Mouse (Mus musculus) MN1 (cell line): ENCODE results near the gene Cntf.
A peak's percentile ranks its signal among the peaks of the same experiment; 100 is the strongest.

ENCODE experiments used
- DNase-seq: peaks from one replicate; pipeline ENCODE4 v3.0.0-alpha.2; 2016; ENCODE audit warnings: low spot score

Gene Cntf

GRCm38 (mm10) chr19:12765308-12765707 lies at the start of gene Cntf:
TSS of gene Cntf (minus strand) at chr19:12765632.
- DNase-seq = no peak

- no peak for DNase-seq
Observed at GRCm38 (mm10) chr19:12813883-12814282, 48.5 kb upstream of the Cntf start.

DNA sequence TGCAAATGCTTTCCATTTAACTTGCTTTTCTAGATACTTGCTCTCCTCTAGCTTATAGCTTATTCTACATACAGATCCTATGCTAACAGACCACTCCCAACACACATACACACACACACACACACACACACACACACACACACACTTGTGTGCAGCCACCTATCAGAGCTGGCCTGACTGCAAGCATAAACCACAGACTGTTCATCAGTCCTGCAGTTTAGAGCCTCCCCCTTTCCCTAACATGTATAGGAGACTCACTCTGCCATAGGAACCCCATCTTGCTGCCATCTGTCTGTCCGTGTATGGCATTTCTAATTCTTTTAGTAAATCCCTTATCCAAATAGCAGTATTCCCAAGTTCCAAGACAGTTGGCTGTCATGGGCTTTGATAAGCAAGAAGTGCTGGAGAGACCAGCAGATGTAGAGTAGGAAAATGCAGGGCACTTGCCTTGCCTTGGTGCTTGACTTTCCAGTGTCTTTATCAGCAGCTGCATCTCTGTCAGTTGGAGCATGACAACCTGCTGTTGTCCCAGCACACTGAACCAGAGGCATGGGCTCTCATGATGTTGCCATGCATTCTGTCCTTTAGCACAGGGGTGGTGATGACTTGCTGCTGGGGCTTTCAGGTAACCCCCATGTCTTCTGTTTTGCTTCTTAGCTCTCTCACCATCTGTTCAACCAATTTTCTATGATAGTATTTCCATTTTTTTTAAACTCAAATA lies 47.4 kb upstream of the Cntf start:
- no peak for DNase-seq

GRCm38 (mm10) chr19:12806214-12806613 lies 40.8 kb upstream of the Cntf start:
- DNase-seq = no peak

DNA sequence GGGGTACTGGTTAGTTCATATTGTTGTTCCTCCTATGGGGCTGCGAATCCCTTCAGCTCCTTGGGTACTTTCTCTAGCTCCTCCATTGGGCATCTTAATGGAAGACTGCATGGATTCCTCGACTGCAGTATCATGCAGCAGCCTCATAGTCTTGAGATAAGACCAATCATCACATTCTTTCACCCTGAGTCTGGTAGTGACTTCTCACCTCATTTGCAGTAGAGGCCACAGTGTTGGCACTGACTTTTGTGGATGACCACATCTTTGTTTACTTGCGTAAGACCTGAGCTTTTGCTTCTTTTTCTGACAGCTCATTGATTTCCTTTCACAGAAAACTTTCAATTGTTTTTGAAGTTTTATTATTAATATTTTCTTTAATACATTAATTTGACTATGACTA lies 40.3 kb upstream of the Cntf start:
- DNase-seq = no peak

DNA sequence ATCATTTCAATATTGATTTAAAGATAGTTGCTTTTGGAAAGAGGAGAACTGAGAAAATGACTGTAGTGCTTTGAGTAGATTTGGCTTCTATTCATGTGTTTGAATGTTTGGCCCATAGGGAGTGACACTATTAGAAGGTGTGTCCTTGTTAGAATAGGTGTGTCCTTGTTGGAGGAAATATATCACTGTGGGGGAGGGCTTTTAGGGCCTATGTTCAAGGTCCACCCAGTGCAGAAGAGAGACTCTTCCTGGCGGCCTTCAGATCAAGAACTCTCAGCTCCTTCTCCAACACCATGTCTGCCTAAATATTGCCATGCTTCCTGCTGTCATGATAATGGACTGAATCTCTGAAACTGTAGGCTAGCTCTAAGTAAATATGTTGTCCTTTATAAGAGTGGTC lies 38.8 kb upstream of the Cntf start:
- DNase-seq = no peak

DNA sequence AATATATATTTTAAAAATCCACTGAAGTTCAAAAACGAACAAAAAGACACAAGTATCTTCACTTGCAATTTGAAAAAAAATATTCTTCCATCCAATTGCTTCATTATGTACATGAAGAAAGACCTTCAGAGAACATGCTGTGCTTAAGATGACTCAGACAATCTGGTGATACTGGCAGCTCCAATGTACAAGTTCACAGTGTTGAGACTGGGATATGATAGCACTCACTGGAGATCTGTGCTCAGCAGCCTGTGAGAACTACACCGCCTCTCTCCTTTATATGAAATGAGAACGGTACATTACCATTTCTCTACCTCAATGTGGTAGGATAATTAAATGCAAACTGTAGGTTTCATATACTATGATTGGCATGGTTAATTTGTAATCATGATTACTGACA lies 37.4 kb upstream of the Cntf start:
- DNase-seq = no peak

DNA sequence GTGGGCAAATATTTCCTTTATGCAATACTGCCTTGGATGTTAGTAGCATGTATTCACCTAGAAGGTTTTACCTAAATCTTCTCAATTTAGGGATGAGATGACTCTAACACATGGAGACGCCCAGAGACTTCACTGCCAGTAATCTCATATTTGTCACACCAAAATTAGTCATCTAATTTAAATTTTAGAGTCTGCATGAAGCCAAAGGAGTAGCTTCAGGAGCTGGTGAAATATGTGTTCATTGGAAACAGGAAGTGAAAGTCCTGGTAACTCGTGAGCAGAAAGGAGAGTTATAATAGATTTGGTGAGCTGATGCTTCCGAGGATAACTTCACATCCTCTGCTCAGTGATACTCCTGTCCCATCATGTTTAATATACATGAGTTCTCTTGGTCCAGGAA lies 35.6 kb upstream of the Cntf start:
- no peak for DNase-seq

- DNase-seq = no peak
Observed at GRCm38 (mm10) chr19:12800621-12801020, 35.2 kb upstream of the Cntf start.

- DNase-seq = no peak
Observed at GRCm38 (mm10) chr19:12799081-12799480, 33.6 kb upstream of the Cntf start.

- no peak for DNase-seq
Observed at GRCm38 (mm10) chr19:12798404-12798803, 33.0 kb upstream of the Cntf start.

- DNase-seq = peak; percentile 40
Observed at GRCm38 (mm10) chr19:12797071-12797470, 31.6 kb upstream of the Cntf start.

DNA sequence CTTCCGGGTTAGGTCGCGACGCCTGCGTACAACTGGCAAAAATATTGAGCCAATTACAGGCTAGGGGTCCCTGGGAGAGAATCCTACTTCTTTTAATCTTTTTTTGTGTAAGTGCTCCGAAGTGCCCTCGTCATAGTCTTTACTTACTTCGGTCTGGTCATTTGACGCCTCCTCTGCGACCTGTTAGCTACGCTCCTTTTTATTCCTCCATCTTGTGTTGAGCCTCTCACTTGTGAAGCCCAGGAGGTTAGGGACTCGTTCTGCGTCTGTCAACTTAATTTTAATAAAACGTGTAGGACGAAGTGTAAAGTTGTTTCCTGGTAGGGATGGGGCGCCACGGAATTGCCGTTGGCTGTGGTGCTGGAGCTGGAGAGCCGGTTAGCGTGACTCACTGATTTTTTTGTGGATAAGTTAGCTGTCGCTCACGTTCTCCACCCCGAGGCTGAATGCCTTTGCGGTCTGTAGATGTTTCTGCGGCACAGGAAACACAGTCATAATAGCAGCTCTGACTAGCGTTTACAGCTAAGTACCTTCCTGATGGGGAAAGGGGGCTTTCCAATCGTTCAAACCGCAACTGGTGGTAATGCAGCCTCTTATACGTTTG lies 31.0 kb upstream of the Cntf start:
- peak; percentile 70 for DNase-seq

- peak; percentile 96 for DNase-seq
Observed at GRCm38 (mm10) chr19:12795511-12796327, 30.3 kb upstream of the Cntf start, which contains the start of the genes Zfp91 and Lpxn. TSS of gene Zfp91 (minus strand) at chr19:12796126. TSS of gene Lpxn (plus strand) at chr19:12796193.

- no peak for DNase-seq
Observed at GRCm38 (mm10) chr19:12795110-12795509, 29.7 kb upstream of the Cntf start.

DNA sequence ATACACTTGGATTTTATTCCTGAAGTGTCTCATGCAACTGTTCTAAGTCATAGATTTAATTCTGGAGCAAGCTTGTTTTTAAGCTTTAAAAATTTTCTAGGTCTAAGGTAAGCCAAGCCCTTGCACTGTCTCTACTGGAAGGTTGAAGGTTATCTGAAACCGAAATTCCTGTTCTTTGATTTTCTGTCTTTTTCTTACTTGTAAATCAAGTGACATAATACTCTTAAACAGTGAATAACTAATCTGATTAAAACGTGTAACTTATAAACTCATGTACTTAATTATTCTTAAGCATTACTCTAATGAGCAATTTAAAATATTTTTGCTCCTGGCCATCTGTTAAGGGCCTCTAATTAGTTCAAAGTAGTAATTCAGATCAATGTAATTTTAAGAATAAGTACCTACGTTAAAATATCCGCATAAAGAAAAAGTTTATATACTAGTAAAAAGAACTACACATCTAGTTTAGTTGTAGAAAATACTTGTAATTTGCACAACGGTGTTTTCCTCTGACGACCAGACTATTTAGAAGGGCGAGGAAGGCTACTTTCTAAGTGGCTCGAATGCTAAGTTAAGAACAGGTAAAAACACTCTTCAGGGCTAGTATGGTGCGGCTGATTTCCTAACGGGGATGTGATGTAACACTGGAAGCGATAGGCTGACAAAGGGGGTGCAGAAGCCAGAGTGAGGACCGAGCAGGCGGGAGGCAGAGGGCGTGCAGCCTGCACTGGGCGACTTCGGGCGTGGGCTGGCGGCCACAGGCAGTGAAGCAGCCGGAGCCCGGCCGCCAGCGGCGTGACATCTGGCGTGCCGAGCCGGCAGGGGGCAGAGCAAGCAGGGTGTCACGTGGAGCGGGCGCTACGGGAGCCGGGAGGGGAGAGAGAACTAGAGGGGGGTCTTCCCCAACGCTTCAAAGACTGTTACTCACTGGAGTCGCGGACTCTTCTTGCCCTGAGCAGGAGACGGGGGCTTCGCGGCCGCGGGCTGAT lies 28.9 kb upstream of the Cntf start:
- DNase-seq = peak; percentile 89

- DNase-seq = no peak
Observed at GRCm38 (mm10) chr19:12792374-12792773, 26.9 kb upstream of the Cntf start.

DNA sequence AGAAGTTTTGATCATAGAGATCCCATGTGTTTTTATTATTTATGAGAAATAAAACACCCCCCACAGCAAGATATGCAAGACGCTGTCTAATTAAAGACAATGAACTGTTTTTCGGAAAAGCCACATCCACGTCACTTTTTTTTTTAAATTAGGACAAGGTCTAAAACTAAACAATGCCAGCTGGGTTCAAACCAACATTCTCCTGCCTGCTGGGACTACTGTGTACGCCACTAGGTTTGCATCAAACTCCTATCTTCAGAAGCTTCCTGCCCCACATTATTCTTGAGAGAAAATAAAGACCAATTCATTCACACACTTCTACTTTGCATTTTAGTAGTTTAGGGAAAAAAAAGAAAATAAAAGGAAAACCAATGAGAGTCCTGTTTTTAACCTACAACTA lies 22.3 kb upstream of the Cntf start:
- no peak for DNase-seq

DNA sequence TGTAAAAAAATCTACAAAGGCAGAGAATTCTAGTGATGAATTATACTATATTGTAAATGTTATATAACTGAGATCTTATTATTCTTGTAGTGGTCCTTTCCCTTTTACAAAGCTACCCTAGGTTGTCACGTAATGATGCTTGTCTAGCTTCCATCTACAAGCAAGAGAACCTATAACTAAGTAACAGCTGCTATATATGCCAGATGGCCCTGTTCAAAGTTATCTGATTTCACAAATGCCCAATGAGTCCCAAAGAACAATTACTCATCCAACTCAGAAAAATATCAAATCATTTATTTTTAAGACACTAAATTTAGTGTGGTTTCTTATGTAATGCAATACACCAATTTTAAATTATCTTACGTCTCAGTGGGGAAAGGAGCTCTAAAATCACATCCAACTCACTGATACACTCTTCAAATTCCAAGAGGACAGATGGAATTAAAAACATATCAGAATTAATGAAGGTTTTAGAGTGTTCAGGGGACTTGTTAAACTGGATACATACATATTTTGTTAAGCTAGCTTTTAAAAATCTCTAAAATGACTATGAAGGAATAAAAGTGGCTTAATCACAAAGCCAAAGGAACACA lies 21.5 kb upstream of the Cntf start:
- DNase-seq = peak; percentile 16

GRCm38 (mm10) chr19:12780437-12780836 lies 15.0 kb upstream of the Cntf start:
- DNase-seq = no peak

DNA sequence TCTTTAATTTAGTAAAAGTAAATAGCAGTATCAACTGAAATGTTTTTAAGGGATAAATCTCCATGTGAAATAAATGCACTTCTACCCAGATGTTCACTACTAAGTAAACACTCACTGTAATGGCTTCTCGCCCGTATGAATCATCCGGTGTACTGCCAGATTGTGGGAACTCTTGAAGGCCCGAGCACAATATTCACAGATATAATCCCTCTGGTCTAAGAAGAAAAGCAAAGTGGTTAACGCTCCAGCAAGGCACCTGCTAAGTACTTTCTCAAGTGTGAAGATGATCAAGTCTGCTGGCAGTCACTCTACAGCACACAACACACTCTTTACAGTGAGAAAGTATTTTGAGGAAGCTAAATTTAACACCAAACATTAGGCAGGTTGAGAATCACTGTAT lies 5.5 kb upstream of the Cntf start:
- DNase-seq = peak; percentile 21
